Mouse (Mus musculus): ENCODE data around the gene Gng12.
"Not testable (repeated sequence)": the region's sequence is repeated elsewhere in the genome, so short reads cannot be mapped to it uniquely, and the experiment has no call there.

The Gng12 gene

GRCm38 (mm10) chr6:66992232-66992631 lies 96.0 kb downstream of the Gng12 start:
- no peak for DNase-seq (ENCODE audit: low read depth, low spot score)

- DNase-seq (ENCODE audit: low read depth, low spot score), result no peak
These were observed 96.6 kb downstream of the Gng12 start for GRCm38 (mm10) chr6:66992786-66993185.

GRCm38 (mm10) chr6:66994981-66995380 lies 98.8 kb downstream of the Gng12 start:
- DNase-seq (ENCODE audit: low read depth, low spot score), result no peak

GRCm38 (mm10) chr6:66995825-66996224 lies 99.6 kb downstream of the Gng12 start:
- no peak for DNase-seq (ENCODE audit: low read depth, low spot score)

GRCm38 (mm10) chr6:66996257-66996656 lies 100.1 kb downstream of the Gng12 start:
- DNase-seq (ENCODE audit: low read depth, low spot score), result no peak

GRCm38 (mm10) chr6:66998645-66999044 lies 102.4 kb downstream of the Gng12 start:
- peak; percentile 13 for DNase-seq (ENCODE audit: low read depth, low spot score)

- no peak for DNase-seq (ENCODE audit: low read depth, low spot score)
These were observed 103.6 kb downstream of the Gng12 start for GRCm38 (mm10) chr6:66999800-67000199.

- no peak for DNase-seq (ENCODE audit: low read depth, low spot score)
These were observed 113.7 kb downstream of the Gng12 start for GRCm38 (mm10) chr6:67009888-67010287.

GRCm38 (mm10) chr6:67010370-67011216 lies 114.4 kb downstream of the Gng12 start:
- DNase-seq (ENCODE audit: low read depth, low spot score), result no peak

- no peak for DNase-seq (ENCODE audit: low read depth, low spot score)
These were observed 115.0 kb downstream of the Gng12 start for GRCm38 (mm10) chr6:67011217-67011518.

- DNase-seq (ENCODE audit: low read depth, low spot score), result no peak
These were observed 117.2 kb downstream of the Gng12 start for GRCm38 (mm10) chr6:67013293-67013948.

GRCm38 (mm10) chr6:67013949-67014678 lies 117.9 kb downstream of the Gng12 start:
- DNase-seq (ENCODE audit: low read depth, low spot score), result no peak

- no peak for DNase-seq (ENCODE audit: low read depth, low spot score)
These were observed 118.5 kb downstream of the Gng12 start for GRCm38 (mm10) chr6:67014679-67015075.

- DNase-seq (ENCODE audit: low read depth, low spot score), result no peak
These were observed 119.7 kb downstream of the Gng12 start for GRCm38 (mm10) chr6:67015739-67016519.

GRCm38 (mm10) chr6:67016520-67017111 lies 120.4 kb downstream of the Gng12 start:
- no peak for DNase-seq (ENCODE audit: low read depth, low spot score)

GRCm38 (mm10) chr6:67018365-67018764 lies 122.2 kb downstream of the Gng12 start:
- no peak for DNase-seq (ENCODE audit: low read depth, low spot score)

GRCm38 (mm10) chr6:67019001-67019400 lies 122.8 kb downstream of the Gng12 start:
- not testable (repeated sequence) for DNase-seq (ENCODE audit: low read depth, low spot score)

GRCm38 (mm10) chr6:67021308-67021707 lies 125.1 kb downstream of the Gng12 start:
- DNase-seq (ENCODE audit: low read depth, low spot score), result no peak

- no peak for DNase-seq (ENCODE audit: low read depth, low spot score)
These were observed 127.5 kb downstream of the Gng12 start for GRCm38 (mm10) chr6:67023729-67024128.

GRCm38 (mm10) chr6:67026661-67027060 lies 130.5 kb downstream of the Gng12 start:
- DNase-seq (ENCODE audit: low read depth, low spot score), result no peak

- no peak for DNase-seq (ENCODE audit: low read depth, low spot score)
These were observed 131.4 kb downstream of the Gng12 start for GRCm38 (mm10) chr6:67027438-67028142.
